ENCODE assay signal across 16 mouse cellular contexts in genomic region chr13:40676730-40677129, GRCm38 (mm10).
"Had no signal": no experiment of that assay in that cellular context is flagged by ENCODE, and none has a peak within 500 bp of the region (broad histone marks: within the 10 kb centered on the region; RNA-seq: fewer than 3 reads in every experiment).

No protein-coding gene starts in this region.

- H3K4me1 ChIP-seq: liver, embryonic 13.5 days; midbrain, embryonic 12.5 days; midbrain, embryonic 15.5 days; neural tube, embryonic 13.5 days; stomach, embryonic 15.5 days had no signal

- H3K36me3 ChIP-seq: liver, embryonic 13.5 days; midbrain, embryonic 12.5 days; midbrain, embryonic 15.5 days; neural tube, embryonic 13.5 days; stomach, embryonic 15.5 days had no signal

- H3K27me3 ChIP-seq: liver, embryonic 13.5 days; midbrain, embryonic 15.5 days; stomach, embryonic 15.5 days had no signal

- H3K4me2 ChIP-seq: liver, embryonic 13.5 days; lung, embryonic 14.5 days; midbrain, embryonic 12.5 days; midbrain, embryonic 15.5 days; neural tube, embryonic 13.5 days; stomach, embryonic 15.5 days had no signal

- H3K4me3 ChIP-seq: left cerebral cortex, adult 2 months; liver, embryonic 13.5 days; midbrain, embryonic 12.5 days; midbrain, embryonic 15.5 days; neural tube, embryonic 13.5 days; stomach, embryonic 15.5 days had no signal

- H3K9ac ChIP-seq: liver, embryonic 13.5 days; lung, embryonic 14.5 days; midbrain, embryonic 12.5 days; midbrain, embryonic 15.5 days; neural tube, embryonic 13.5 days; stomach, embryonic 15.5 days had no signal

- H3K27ac ChIP-seq: kidney, postnatal 0 days; left cerebral cortex, adult 2 months; liver, embryonic 13.5 days; macrophage; midbrain, embryonic 12.5 days; midbrain, embryonic 15.5 days; neural tube, embryonic 13.5 days; stomach, embryonic 15.5 days had no signal

- H3K9me3 ChIP-seq: liver, embryonic 13.5 days; midbrain, embryonic 12.5 days; midbrain, embryonic 15.5 days; neural tube, embryonic 13.5 days; stomach, embryonic 15.5 days had no signal

- DNase-seq: kidney, postnatal 36 days; layer of hippocampus, postnatal 36 days; liver, embryonic 13.5 days; lung, embryonic 14.5 days; retina, postnatal 1 day; right cerebral cortex, postnatal 25 days; spleen, adult 18-20 months; thymus, adult 18-20 months; thymus, postnatal 4 days had no signal
